Mouse (Mus musculus) right cerebral cortex, postnatal 25 days (tissue): ENCODE data around the gene Haao.

ENCODE experiments used
- DNase-seq: peaks from one replicate; pipeline ENCODE4 v3.0.0; 2022

Gene Haao

GRCm38 (mm10) chr17:83847815-83848214, at the start of gene Haao:
Haao (minus strand) TSS chr17:83847963.
- no peak for DNase-seq

DNA sequence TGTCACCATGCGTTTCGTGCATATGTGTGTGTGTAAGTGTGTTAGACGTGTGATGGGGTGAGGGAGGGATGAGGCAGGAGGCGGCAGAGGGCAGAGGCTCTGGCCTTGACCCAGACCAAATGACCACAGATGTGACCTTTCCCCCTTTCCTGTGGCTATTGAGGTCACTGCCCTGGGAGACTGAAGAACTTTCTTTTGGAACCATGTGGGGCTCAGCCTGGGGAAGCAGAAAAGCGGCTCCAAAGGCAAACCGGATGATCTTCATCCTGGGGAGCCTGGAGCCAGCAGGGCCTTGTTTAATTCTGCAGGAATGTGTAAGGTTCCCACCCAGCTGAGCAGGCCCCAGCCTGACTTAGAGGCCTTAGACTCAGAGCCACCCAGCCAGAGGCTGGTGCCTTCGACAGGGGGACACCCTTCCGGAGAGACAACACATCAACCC, 49.6 kb upstream of the Haao start:
- DNase-seq: no peak

GRCm38 (mm10) chr17:83896723-83897122, 49.0 kb upstream of the Haao start:
- DNase-seq: no peak

- no peak for DNase-seq
Observed at GRCm38 (mm10) chr17:83895321-83895770, 47.6 kb upstream of the Haao start.

DNA sequence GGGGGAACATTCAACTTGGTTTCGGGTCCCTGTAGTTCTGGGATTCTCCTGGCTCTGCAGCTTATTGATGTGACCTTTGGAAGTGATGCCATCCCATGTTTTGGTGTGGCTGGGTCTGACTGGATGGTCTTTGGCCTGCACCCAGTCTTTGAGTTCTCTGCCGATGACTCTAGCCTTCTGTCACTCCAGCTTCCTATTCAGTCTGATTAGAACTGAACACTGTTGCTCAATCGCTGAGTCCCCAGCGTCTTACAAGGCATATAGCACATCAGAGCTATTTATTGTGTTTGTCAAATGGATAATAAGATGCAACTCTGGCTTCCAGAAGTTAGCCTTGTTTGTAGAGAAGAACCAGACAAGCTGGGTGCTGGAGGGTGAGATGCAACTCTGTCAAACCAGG, 45.4 kb upstream of the Haao start:
- DNase-seq: no peak

DNA sequence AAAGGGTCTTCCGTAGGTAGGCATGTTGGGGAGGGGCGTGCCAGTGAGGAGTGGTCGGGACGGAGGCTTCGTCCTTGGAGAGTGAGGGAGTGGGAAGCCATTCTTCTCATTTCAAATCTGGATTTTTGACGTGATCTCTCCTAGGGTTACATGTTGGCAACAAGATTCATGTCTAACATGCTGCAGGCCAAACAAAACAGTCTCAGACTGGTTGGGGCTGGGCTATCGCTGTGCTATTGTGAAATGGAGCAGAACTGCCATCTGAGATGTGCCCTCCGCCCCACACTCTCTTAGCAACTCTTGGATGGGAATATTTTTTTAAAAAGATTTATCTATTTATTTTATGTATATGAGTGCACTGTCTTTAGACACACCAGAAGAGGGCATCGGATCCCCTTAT, 44.1 kb upstream of the Haao start:
- no peak for DNase-seq

GRCm38 (mm10) chr17:83890373-83890696, 42.6 kb upstream of the Haao start:
- no peak for DNase-seq

GRCm38 (mm10) chr17:83889691-83890372, 42.1 kb upstream of the Haao start:
- peak; percentile 46 for DNase-seq

- no peak for DNase-seq
Observed at GRCm38 (mm10) chr17:83889329-83889690, 41.5 kb upstream of the Haao start.

DNA sequence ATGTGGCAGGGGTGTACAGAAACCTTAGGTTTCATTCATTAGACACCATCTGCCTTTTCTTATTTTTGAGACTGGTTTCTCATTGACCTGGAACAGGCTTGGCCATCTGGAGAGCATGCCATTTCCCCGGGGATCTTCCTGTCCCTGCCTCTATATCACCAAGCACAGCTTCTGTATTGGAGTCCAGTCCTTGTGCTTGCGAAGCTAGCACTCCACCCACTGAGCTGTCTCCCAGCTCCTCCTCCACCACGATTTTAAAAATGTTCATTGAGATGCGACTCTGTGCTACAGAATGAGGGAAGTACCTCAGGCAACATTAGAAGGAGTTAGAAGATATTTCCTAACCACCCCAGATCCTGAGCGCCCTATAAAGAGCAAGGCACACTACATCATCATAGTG, 39.5 kb upstream of the Haao start:
- no peak for DNase-seq

DNA sequence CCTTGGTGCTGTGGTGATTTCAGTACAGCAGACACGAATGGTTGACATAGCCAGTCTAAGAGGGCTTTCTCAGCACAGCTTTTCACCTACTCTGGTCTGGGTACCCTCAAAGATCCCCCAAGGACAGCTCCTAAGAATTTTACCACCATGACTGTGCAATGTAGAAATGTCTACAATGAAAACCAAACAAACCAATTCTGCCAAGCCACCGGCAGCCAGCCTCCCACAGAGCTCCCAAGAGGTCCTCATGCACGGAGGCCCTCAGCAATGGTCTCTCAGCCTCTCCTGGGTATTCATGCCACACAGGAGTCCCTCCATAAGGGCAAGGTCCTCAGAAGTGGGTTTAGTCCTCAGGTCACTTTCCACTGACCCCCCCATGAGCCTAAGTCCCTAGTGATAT, 38.6 kb upstream of the Haao start:
- DNase-seq: no peak

- no peak for DNase-seq
Observed at GRCm38 (mm10) chr17:83885750-83886149, 38.0 kb upstream of the Haao start.

GRCm38 (mm10) chr17:83885021-83885582, 37.3 kb upstream of the Haao start:
- no peak for DNase-seq

- no peak for DNase-seq
Observed at GRCm38 (mm10) chr17:83882788-83883187, 35.0 kb upstream of the Haao start.

GRCm38 (mm10) chr17:83881071-83881470, 33.3 kb upstream of the Haao start:
- DNase-seq: no peak

DNA sequence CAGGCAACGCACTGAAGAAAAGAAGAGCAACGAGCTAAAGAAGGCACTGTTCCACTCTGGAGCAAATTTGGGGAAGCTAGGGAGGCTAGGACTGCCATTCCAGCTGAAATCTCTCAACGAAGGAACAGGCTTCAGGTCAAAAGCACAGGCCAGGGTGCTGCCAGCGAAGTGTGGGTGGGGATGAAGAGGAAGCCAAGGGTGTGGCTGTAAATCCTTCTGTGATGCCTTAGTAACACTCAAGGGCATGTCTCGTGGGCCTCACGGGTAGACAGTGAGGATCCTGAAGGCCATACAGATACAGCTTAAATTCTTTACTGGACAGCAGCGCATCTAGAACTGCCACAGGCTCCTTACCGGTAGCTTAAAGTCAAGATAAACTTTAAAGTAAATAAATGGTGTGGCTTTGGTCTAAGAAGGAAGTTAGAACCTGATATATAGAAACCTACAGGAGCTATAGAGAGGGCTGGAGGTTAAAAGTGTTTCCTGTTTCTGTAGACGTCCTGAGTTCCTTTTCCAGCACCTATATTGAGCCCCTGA, 32.5 kb upstream of the Haao start:
- DNase-seq: no peak

GRCm38 (mm10) chr17:83879631-83880030, 31.9 kb upstream of the Haao start:
- DNase-seq: no peak

GRCm38 (mm10) chr17:83874610-83875009, 26.8 kb upstream of the Haao start:
- DNase-seq: no peak

- DNase-seq: no peak
Observed at GRCm38 (mm10) chr17:83873363-83874141, 25.8 kb upstream of the Haao start.

DNA sequence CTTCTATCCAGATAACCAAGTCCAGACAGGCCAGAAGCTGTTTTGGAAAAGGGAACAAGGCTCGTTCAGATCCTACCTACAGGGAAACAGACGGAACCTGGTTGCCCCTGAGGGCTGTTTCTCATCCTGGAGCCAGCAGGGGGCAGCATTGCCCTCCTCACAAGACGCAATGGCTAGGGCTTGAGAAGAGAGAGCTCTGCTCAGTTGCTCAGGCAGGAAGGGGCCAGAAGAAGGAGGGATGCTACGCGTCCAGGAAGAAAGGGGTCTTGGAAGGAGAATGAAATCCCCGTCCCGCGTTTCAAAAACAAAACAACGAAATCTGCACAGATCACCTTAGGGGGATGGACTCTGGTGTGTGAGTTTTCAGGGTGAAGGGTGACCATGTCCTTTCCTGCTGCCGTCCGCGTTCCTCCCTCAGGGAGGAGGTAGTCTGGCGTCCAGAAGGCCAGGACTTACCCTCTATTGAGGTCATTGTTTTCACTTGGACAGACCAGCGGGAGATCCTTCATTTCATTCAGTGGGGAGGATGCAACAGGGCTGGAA, 25.1 kb upstream of the Haao start:
- peak; percentile 82 for DNase-seq

DNA sequence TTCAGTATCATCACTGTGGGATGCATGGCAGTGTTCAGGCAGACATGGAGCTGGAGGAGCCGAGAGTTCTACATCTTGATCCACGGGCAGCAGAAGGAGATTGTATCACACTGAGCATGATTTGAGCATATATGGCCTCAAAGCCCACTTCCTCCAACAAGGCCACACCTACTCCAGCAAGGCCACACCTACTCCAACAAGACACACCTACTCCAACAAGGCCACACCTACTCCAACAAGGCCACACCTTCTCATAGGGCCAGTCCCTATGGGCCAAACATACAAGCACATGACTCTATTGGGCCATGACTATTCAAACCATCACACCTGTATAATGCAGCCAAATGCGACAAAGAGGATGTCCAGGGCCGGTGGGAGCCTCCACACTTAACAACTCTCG, 23.6 kb upstream of the Haao start:
- DNase-seq: no peak

DNA sequence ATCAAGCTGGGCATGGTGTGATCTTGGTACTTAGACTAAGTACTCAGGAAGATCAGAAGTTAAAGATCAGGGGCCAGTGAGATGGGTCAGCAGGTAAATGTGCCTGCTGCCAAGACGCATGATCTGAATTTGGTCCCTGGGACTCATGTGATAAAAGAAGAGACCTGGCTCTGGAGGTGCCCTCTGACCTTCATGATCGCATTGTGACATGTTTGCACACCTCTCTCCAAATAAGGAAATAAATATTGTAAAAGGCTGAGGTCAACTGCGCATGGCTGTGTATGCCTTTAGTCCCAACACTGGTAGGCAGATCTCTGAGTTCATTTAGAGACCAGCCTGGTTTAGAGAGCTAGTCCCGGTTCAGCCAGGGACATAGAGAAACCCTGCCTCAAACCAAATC, 22.6 kb upstream of the Haao start:
- no peak for DNase-seq

- no peak for DNase-seq
Observed at GRCm38 (mm10) chr17:83866582-83866981, 18.8 kb upstream of the Haao start.

- no peak for DNase-seq
Observed at GRCm38 (mm10) chr17:83865366-83865765, 17.6 kb upstream of the Haao start.
